Mouse (Mus musculus) CH12.LX (cell line): ENCODE data around the gene Zdhhc11. TPM values are rescaled to one million over a fixed set of nuclear protein-coding genes. Genes with fewer than 3 reads are reported as not detected.

Experiments used
- DNase-seq: peaks from one replicate; pipeline ENCODE4 v3.0.0-alpha.2; 2013; ENCODE audit errors: extremely low read depth
- H3K27ac ChIP-seq: 2 replicates; pipeline ENCODE4 v1.5.1; 2012; ENCODE audit warnings: low read depth, mild to moderate bottlenecking, control low read depth, moderate library complexity; ENCODE audit not compliant: insufficient read depth
- H3K27me3 ChIP-seq: replicated peaks from 2 replicates; pipeline ENCODE3; 2012; ENCODE audit warnings: inconsistent platforms
- H3K36me3 ChIP-seq, 2 experiments: replicated peaks in 1 of 2; 2 replicates each; pipeline versions ENCODE3 to v1.6.1; 2012; ENCODE audit warnings: inconsistent platforms in 1 of 2, low read length in 1 of 2, mild to moderate bottlenecking in 1 of 2, mixed read lengths in 1 of 2, moderate library complexity in 1 of 2; ENCODE audit not compliant: control insufficient read depth in 1 of 2, insufficient read depth in 1 of 2
- H3K4me1 ChIP-seq, 2 experiments: 2 replicates each; pipeline ENCODE4 v1.6.1; 2012; ENCODE audit warnings: inconsistent platforms in 1 of 2, moderate library complexity in 1 of 2; ENCODE audit not compliant: insufficient read depth in 2 of 2, control insufficient read depth in 1 of 2
- H3K4me2 ChIP-seq: 2 replicates; pipeline ENCODE4 v1.6.1; 2012; ENCODE audit warnings: low read depth, mild to moderate bottlenecking, control low read depth; ENCODE audit not compliant: poor library complexity, insufficient read depth, severe bottlenecking
- H3K4me3 ChIP-seq, 3 experiments: fragments of 150-350 bp in 1 of 3; sonication (generic) in 1 of 3; replicated peaks in 1 of 3; 2 replicates each; pipeline versions ENCODE3 to v1.5.1; 2011 to 2012; ENCODE audit warnings: low read depth in 2 of 3, low read length in 2 of 3, mild to moderate bottlenecking in 2 of 3, moderate library complexity in 2 of 3, control low read depth in 1 of 3, improper control_type of control experiment in 1 of 3, inconsistent platforms in 1 of 3, mixed read lengths in 1 of 3; ENCODE audit not compliant: poor library complexity in 1 of 3
- H3K79me2 ChIP-seq: replicated peaks from 2 replicates; pipeline ENCODE4 v1.6.1; 2012; ENCODE audit warnings: mild to moderate bottlenecking, moderate library complexity; ENCODE audit not compliant: control insufficient read depth, poor library complexity, insufficient read depth, severe bottlenecking; ENCODE audit errors: extremely low read depth
- H3K9ac ChIP-seq: 2 replicates; pipeline ENCODE4 v1.6.1; 2012; ENCODE audit warnings: low read depth, mild to moderate bottlenecking, control low read depth, moderate library complexity; ENCODE audit not compliant: insufficient read depth
- H3K9me3 ChIP-seq: replicated peaks from 2 replicates; pipeline ENCODE3; 2012; ENCODE audit warnings: low read length, inconsistent platforms, mixed read lengths
- BHLHE40 ChIP-seq: IDR thresholded peaks from 2 replicates; pipeline ENCODE4 v1.6.1; 2011; ENCODE audit warnings: mild to moderate bottlenecking, low read depth, low read length, improper control_type of control experiment
- CTCF ChIP-seq, 2 experiments: IDR thresholded peaks in 1 of 2; conservative IDR thresholded peaks in 1 of 2; 2 replicates each; pipeline ENCODE4 v1.5.1; 2011 to 2012; ENCODE audit warnings: low read depth in 2 of 2, low read length in 2 of 2, improper control_type of control experiment in 1 of 2, inconsistent platforms in 1 of 2, mild to moderate bottlenecking in 1 of 2, moderate library complexity in 1 of 2
- E2F4 ChIP-seq: IDR thresholded peaks from 2 replicates; pipeline ENCODE4 v1.6.1; 2011; ENCODE audit warnings: low read depth, low read length, improper control_type of control experiment; ENCODE audit not compliant: insufficient replicate concordance
- ELF1 ChIP-seq: IDR thresholded peaks from 2 replicates; pipeline ENCODE4 v1.6.1; 2014; ENCODE audit warnings: low read depth, mild to moderate bottlenecking, inconsistent platforms, low read length, improper control_type of control experiment
- EP300 ChIP-seq: IDR thresholded peaks from 2 replicates; pipeline ENCODE4 v1.6.1; 2011; ENCODE audit warnings: low read length, improper control_type of control experiment
- ETS1 ChIP-seq: conservative IDR thresholded peaks from 2 replicates; pipeline ENCODE4 v1.6.1; 2012; ENCODE audit warnings: low read depth, mild to moderate bottlenecking, inconsistent platforms, low read length, improper control_type of control experiment, moderate library complexity
- GABPA ChIP-seq: IDR thresholded peaks from 2 replicates; pipeline ENCODE4 v1.6.1; 2012; ENCODE audit warnings: low read depth, low read length, improper control_type of control experiment, inconsistent platforms; ENCODE audit not compliant: insufficient replicate concordance
- HCFC1 ChIP-seq: IDR thresholded peaks from 2 replicates; pipeline ENCODE4 v1.6.1; 2012; ENCODE audit warnings: low read depth, mild to moderate bottlenecking, inconsistent platforms, low read length, improper control_type of control experiment
- IRF4 ChIP-seq: IDR thresholded peaks from 2 replicates; pipeline ENCODE4 v1.6.1; 2014; ENCODE audit warnings: low read depth, mild to moderate bottlenecking, inconsistent platforms, low read length, improper control_type of control experiment
- JUN ChIP-seq: IDR thresholded peaks from 2 replicates; pipeline ENCODE4 v1.6.1; 2011; ENCODE audit warnings: low read depth, mild to moderate bottlenecking, low read length, improper control_type of control experiment, moderate library complexity; ENCODE audit not compliant: insufficient read depth
- JUND ChIP-seq: conservative IDR thresholded peaks from 2 replicates; pipeline ENCODE4 v1.6.1; 2011; ENCODE audit warnings: low read depth, low read length, improper control_type of control experiment
- KAT2A ChIP-seq: IDR thresholded peaks from 2 replicates; pipeline ENCODE4 v1.6.1; 2012; ENCODE audit warnings: low read length, improper control_type of control experiment, inconsistent platforms; ENCODE audit not compliant: insufficient replicate concordance
- MAFK ChIP-seq: IDR thresholded peaks from 2 replicates; pipeline ENCODE4 v1.6.1; 2011; ENCODE audit warnings: low read length, improper control_type of control experiment; ENCODE audit not compliant: insufficient replicate concordance
- MAZ ChIP-seq: IDR thresholded peaks from 2 replicates; pipeline ENCODE4 v1.6.1; 2012; ENCODE audit warnings: low read depth, mild to moderate bottlenecking, inconsistent platforms, low read length, improper control_type of control experiment, moderate library complexity
- MXI1 ChIP-seq: IDR thresholded peaks from 2 replicates; pipeline ENCODE4 v1.6.1; 2011; ENCODE audit warnings: mild to moderate bottlenecking, low read depth, low read length, improper control_type of control experiment
- MYC ChIP-seq: IDR thresholded peaks from 2 replicates; pipeline ENCODE4 v1.6.1; 2011; ENCODE audit warnings: low read depth, mild to moderate bottlenecking, improper control_type of control experiment, low read length
- NELFE ChIP-seq: IDR thresholded peaks from 2 replicates; pipeline ENCODE4 v1.6.1; 2011; ENCODE audit warnings: low read depth, low read length, improper control_type of control experiment
- NRF1 ChIP-seq: IDR thresholded peaks from 2 replicates; pipeline ENCODE4 v1.6.1; 2014; ENCODE audit warnings: low read depth, mild to moderate bottlenecking, inconsistent platforms, low read length, improper control_type of control experiment, moderate library complexity
- SIN3A ChIP-seq: IDR thresholded peaks from 2 replicates; pipeline ENCODE4 v1.6.1; 2012; ENCODE audit warnings: low read length, improper control_type of control experiment, inconsistent platforms
- SMC3 ChIP-seq: IDR thresholded peaks from 2 replicates; pipeline ENCODE4 v1.6.1; 2011; ENCODE audit warnings: low read depth, low read length, improper control_type of control experiment
- UBTF ChIP-seq: IDR thresholded peaks from 2 replicates; pipeline ENCODE4 v1.6.1; 2012; ENCODE audit warnings: low read depth, mild to moderate bottlenecking, inconsistent platforms, low read length, improper control_type of control experiment, moderate library complexity
- USF1 ChIP-seq: IDR thresholded peaks from 2 replicates; pipeline ENCODE4 v1.6.1; 2014; ENCODE audit warnings: low read depth, mild to moderate bottlenecking, inconsistent platforms, low read length, improper control_type of control experiment
- ZKSCAN1 ChIP-seq: IDR thresholded peaks from 2 replicates; pipeline ENCODE4 v1.6.1; 2012; ENCODE audit warnings: low read depth, inconsistent platforms, low read length, improper control_type of control experiment, borderline replicate concordance
- ZMIZ1 ChIP-seq: IDR thresholded peaks from 2 replicates; pipeline ENCODE4 v1.6.1; 2012; ENCODE audit warnings: low read depth, mild to moderate bottlenecking, inconsistent platforms, low read length, improper control_type of control experiment
- dilution Hi-C: fragments of 300-500 bp; cut with MboI; formaldehyde crosslinking; loops from 2 replicates; pipeline ENCODE4 v1.14.3; 2020; ENCODE audit warnings: low sequenced_read_pairs; ENCODE audit not compliant: extremely low pct_unique_long_range_greater_than_20kb, extremely low pct_ligation_motif_present
- in situ Hi-C: fragments of 300-500 bp; cut with MboI; formaldehyde crosslinking; loops from 3 replicates; pipeline ENCODE4 v1.14.3; 2019; ENCODE audit warnings: low sequenced_read_pairs, low pct_ligation_motif_present, low pct_unique_long_range_greater_than_20kb, mixed read lengths
- polyA plus RNA-seq: library from polyadenylated mRNA; unstranded; fragments of >175 nt; gene quantifications from 2 replicates; pipeline ENCODE4 v1.2.1, GENCODE M21; 2012; ENCODE audit warnings: low read depth; ENCODE audit not compliant: insufficient read length
- total RNA-seq, 2 experiments: library from RNA; depleted of rRNA; stranded (reverse); fragments of 300-350 nt in 1 of 2; fragments of >200 nt in 1 of 2; gene quantifications; 2 replicates each; pipeline ENCODE4 v1.2.3; 2012 to 2014

Gene Zdhhc11
- total and polyA plus RNA-seq, 3 experiments: not detected

DNA sequence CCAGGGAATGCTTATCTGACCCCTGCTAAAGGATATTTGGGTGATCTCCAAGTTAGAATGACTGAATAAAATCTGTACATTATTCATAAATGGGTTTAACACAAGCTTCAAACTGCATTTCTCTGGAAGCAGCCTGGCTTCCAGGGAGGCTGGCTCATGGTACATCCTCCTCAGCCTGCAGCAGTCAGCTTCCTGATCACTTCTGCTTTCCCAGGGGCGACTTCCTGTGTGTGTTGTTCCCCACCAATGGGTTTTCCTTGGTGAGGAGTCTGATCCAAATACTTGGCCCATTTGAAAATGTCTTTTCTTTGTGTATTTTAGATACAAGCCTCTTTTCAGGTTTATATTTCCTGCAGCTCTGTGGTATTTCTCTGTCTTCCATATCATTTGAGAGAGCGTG, 65.4 kb downstream of the Zdhhc11 start:
- no peaks in the 10 kb centered on the region for H3K79me2 ChIP-seq
- no peak overlapping the region for H3K4me3 ChIP-seq
- no peak for DNase-seq
- H3K9ac ChIP-seq: no peak overlapping the region
- H3K27ac ChIP-seq: no peak overlapping the region
- no peaks in the 10 kb centered on the region for H3K27me3 ChIP-seq
- peaks cover 0 to 2% of the 10 kb centered on the region in 2 experiments for H3K36me3 ChIP-seq
- TF ChIP-seq KAT2A (no peak), CTCF (conservative IDR thresholded peaks at IDR 0.05 in 1 of 2, IDR thresholded peaks at IDR 0.05 in 1 of 2; ENCODE audit: low read depth in 2 of 2, low read length in 2 of 2) (no peak), UBTF (no peak), MAZ (no peak), SMC3 (no peak), JUN (no peak), HCFC1 (no peak), USF1 (no peak), GABPA (no peak), MXI1 (no peak), JUND (no peak), SIN3A (no peak), ZKSCAN1 (no peak), ELF1 (no peak), EP300 (no peak), ZMIZ1 (no peak)
- in situ Hi-C loops: loop anchor here (5.0 kb wide), 1 partner anchor 57 kb away; no protein-coding TSS in a partner anchor
- dilution Hi-C loops: no loop called here
- H3K4me1 ChIP-seq: peaks cover 4 to 20% of the 10 kb centered on the region in 2 experiments; a peak in 3 of 4 replicates
- H3K9me3 ChIP-seq: no peaks in the 10 kb centered on the region
- no peak overlapping the region for H3K4me2 ChIP-seq

GRCm38 (mm10) chr13:74030691-74031090, 67.0 kb downstream of the Zdhhc11 start:
- DNase-seq: no peak
- in situ Hi-C loops: no loop called here
- dilution Hi-C loops: no loop called here

More at GRCm38 (mm10) chr13:74030691-74031090, 67.0 kb downstream of the Zdhhc11 start:
- H3K4me1 ChIP-seq: peaks cover 4 to 20% of the 10 kb centered on the region in 2 experiments; a peak in 3 of 4 replicates
- no peak overlapping the region for H3K4me2 ChIP-seq
- no peaks in the 10 kb centered on the region for H3K9me3 ChIP-seq
- H3K27me3 ChIP-seq: no peaks in the 10 kb centered on the region
- no peak overlapping the region for H3K9ac ChIP-seq
- no peak overlapping the region for H3K4me3 ChIP-seq
- H3K79me2 ChIP-seq: no peaks in the 10 kb centered on the region
- H3K27ac ChIP-seq: no peak overlapping the region
- TF ChIP-seq MAZ (no peak), CTCF (conservative IDR thresholded peaks at IDR 0.05 in 1 of 2, IDR thresholded peaks at IDR 0.05 in 1 of 2; ENCODE audit: low read depth in 2 of 2, low read length in 2 of 2) (no peak), MAFK (no peak), IRF4 (no peak), ZMIZ1 (no peak), ETS1 (no peak), JUND (no peak), E2F4 (no peak), EP300 (no peak), MYC (no peak), MXI1 (no peak), HCFC1 (no peak), NRF1 (no peak), GABPA (no peak), ELF1 (no peak), NELFE (no peak), BHLHE40 (no peak), ZKSCAN1 (no peak)
- peaks cover 0 to 4% of the 10 kb centered on the region in 2 experiments for H3K36me3 ChIP-seq
